Mouse (Mus musculus) kidney, embryonic 15.5 days (tissue): ENCODE measurements around the gene Olfr1065. TPM values are rescaled to one million over a fixed set of nuclear protein-coding genes. Genes with fewer than 3 reads are reported as not detected.

Experiments
- polyA plus RNA-seq: library from polyadenylated mRNA; unstranded; fragments of >200 nt; fragmentation: Nextera tagmentation; extraction: Ambion mirVana; gene quantifications from 2 replicates; pipeline ENCODE4 v1.2.1, GENCODE M21; 2015

The Olfr1065 gene
- polyA plus RNA-seq, 1 experiment from 2014 or later = not detected

Other genes starting within 250 kb of the Olfr1065 start
- not detected in 2 replicates for gene Olfr1045, start 247.6 kb downstream of the Olfr1065 start, polyA plus RNA-seq
- gene Olfr1046, start 231.3 kb downstream of the Olfr1065 start, polyA plus RNA-seq = not detected in 2 replicates
- not detected in 2 replicates for gene Olfr1047, start 219.2 kb downstream of the Olfr1065 start, polyA plus RNA-seq
- not detected in 2 replicates for gene Olfr1048, start 210.3 kb downstream of the Olfr1065 start, polyA plus RNA-seq
- not detected in 2 replicates for gene Olfr1049, start 192.3 kb downstream of the Olfr1065 start, polyA plus RNA-seq
- not detected in 2 replicates for gene Olfr1051, start 171.5 kb downstream of the Olfr1065 start, polyA plus RNA-seq
- not detected in 2 replicates for gene Olfr1052, start 158.1 kb downstream of the Olfr1065 start, polyA plus RNA-seq
- not detected in 2 replicates for gene Olfr1053, start 135.3 kb downstream of the Olfr1065 start, polyA plus RNA-seq
- not detected in 2 replicates for gene Olfr1054, start 115.2 kb downstream of the Olfr1065 start, polyA plus RNA-seq
- gene Olfr1055, start 100.3 kb downstream of the Olfr1065 start, polyA plus RNA-seq = not detected in 2 replicates
- gene Olfr1056, start 88.1 kb downstream of the Olfr1065 start, polyA plus RNA-seq = not detected in 2 replicates
- gene Olfr1057, start 72.2 kb downstream of the Olfr1065 start, polyA plus RNA-seq = not detected in 2 replicates
- gene Olfr1058, start 62.0 kb downstream of the Olfr1065 start, polyA plus RNA-seq = not detected in 2 replicates
- not detected in 2 replicates for gene Olfr1061, start 36.5 kb downstream of the Olfr1065 start, polyA plus RNA-seq
- gene Olfr1062, start 23.8 kb downstream of the Olfr1065 start, polyA plus RNA-seq = not detected in 2 replicates
- gene Olfr1066, start 5.7 kb upstream of the Olfr1065 start, polyA plus RNA-seq = not detected in 2 replicates
- gene Olfr228, start 36.8 kb upstream of the Olfr1065 start, polyA plus RNA-seq = not detected in 2 replicates
- gene Olfr1076, start 57.9 kb upstream of the Olfr1065 start, polyA plus RNA-seq = not detected in 2 replicates
- gene Olfr1079, start 91.9 kb upstream of the Olfr1065 start, polyA plus RNA-seq = not detected in 2 replicates
- not detected in 2 replicates for gene Olfr1080, start 107.6 kb upstream of the Olfr1065 start, polyA plus RNA-seq
- gene Olfr1082, start 148.4 kb upstream of the Olfr1065 start, polyA plus RNA-seq = not detected in 2 replicates
- not detected in 2 replicates for gene Olfr1084, start 189.1 kb upstream of the Olfr1065 start, polyA plus RNA-seq
- not detected in 2 replicates for gene Olfr1085, start 211.4 kb upstream of the Olfr1065 start, polyA plus RNA-seq
- not detected in 2 replicates for gene Olfr1086, start 229.5 kb upstream of the Olfr1065 start, polyA plus RNA-seq
- gene Olfr1087, start 247.8 kb upstream of the Olfr1065 start, polyA plus RNA-seq = not detected in 2 replicates